Mouse (Mus musculus) hindbrain, embryonic 11.5 days (tissue): ENCODE results near the gene Ifna12. TPM values are rescaled to one million over a fixed set of nuclear protein-coding genes. Genes with fewer than 3 reads are reported as not detected.
A peak's percentile ranks its signal among the peaks of the same experiment; 100 is the strongest.

Experiments used
- ATAC-seq: fragments of 200-750 bp; cut with Nextera tagmentation; 2 replicates; pipeline ENCODE4 v1.8.0; 2017; ENCODE audit warnings: mild to moderate bottlenecking, moderate TSS enrichment, moderate library complexity; ENCODE audit not compliant: low FRiP score
- DNase-seq: peaks from one replicate; pipeline ENCODE4 v3.0.0-alpha.2; 2015; ENCODE audit warnings: low spot score
- H3K27ac ChIP-seq: fragments of 300-500 bp; sonication (generic); 2 replicates; pipeline ENCODE4 v1.5.1; 2014; ENCODE audit warnings: mild to moderate bottlenecking, low read depth, low read length
- H3K27me3 ChIP-seq: fragments of 300-500 bp; sonication (generic); 2 replicates; pipeline ENCODE4 v1.6.1; 2014; ENCODE audit warnings: mild to moderate bottlenecking, low read length, moderate library complexity, mixed read lengths; ENCODE audit not compliant: control insufficient read depth, insufficient read depth
- H3K36me3 ChIP-seq: fragments of 300-500 bp; sonication (generic); 2 replicates; pipeline ENCODE4 v1.6.1; 2014; ENCODE audit warnings: mild to moderate bottlenecking, low read length, moderate library complexity, mixed read lengths; ENCODE audit not compliant: control insufficient read depth, insufficient read depth
- H3K4me1 ChIP-seq: fragments of 300-500 bp; sonication (generic); replicated peaks from 2 replicates; pipeline ENCODE4 v1.6.1; 2014; ENCODE audit warnings: low read length, mixed read lengths; ENCODE audit not compliant: control insufficient read depth, insufficient read depth
- H3K4me2 ChIP-seq: fragments of 300-500 bp; sonication (generic); replicated peaks from 2 replicates; pipeline ENCODE4 v1.6.1; 2014; ENCODE audit warnings: mild to moderate bottlenecking, low read depth, low read length
- H3K4me3 ChIP-seq: fragments of 300-500 bp; sonication (generic); 2 replicates; pipeline ENCODE4 v1.5.1; 2014; ENCODE audit warnings: low read depth, low read length
- H3K9ac ChIP-seq: fragments of 300-500 bp; sonication (generic); 2 replicates; pipeline ENCODE4 v1.6.1; 2014; ENCODE audit warnings: low read depth, low read length
- H3K9me3 ChIP-seq: fragments of 300-500 bp; sonication (generic); 2 replicates; pipeline ENCODE4 v1.6.1; 2016; ENCODE audit warnings: low read length; ENCODE audit not compliant: control insufficient read depth
- WGBS: fragments of 180-500 bp; shearing (Covaris S2); extraction: QIAGEN DNeasy Blood & Tissue Kit; methylation state at CpG from one replicate; pipeline ENCODE4 v1.1.7; 2014; 5-methylcytosine and 5-hydroxymethylcytosine counted together
- polyA plus RNA-seq: library from polyadenylated mRNA; unstranded; fragments of >200 nt; fragmentation: Nextera tagmentation; extraction: Ambion mirVana; gene quantifications from 2 replicates; pipeline ENCODE4 v1.2.1, GENCODE M21; 2014

The Ifna12 gene
- not detected in 2 replicates for polyA plus RNA-seq

- no peak within 1 kb of the TSS for H3K4me2 ChIP-seq
- H3K9me3 ChIP-seq = no peaks in the 10 kb centered on the region
- no peak within 1 kb of the TSS for H3K27ac ChIP-seq
- no peak for DNase-seq
- no peak for ATAC-seq
- no peaks in the 10 kb centered on the region for H3K4me1 ChIP-seq
- H3K27me3 ChIP-seq = no peaks in the 10 kb centered on the region
- H3K9ac ChIP-seq = no peak within 1 kb of the TSS
- no peaks in the 10 kb centered on the region for H3K36me3 ChIP-seq
- H3K4me3 ChIP-seq = no peak within 1 kb of the TSS
Observed at GRCm38 (mm10) chr4:88603276-88603675, at the start of gene Ifna12. Gene Ifna12, minus strand, starts transcription at chr4:88603376.

- Histone ChIP-seq H3K36me3 (no peaks in the 10 kb centered on the region), H3K27me3 (no peaks in the 10 kb centered on the region), H3K9ac (no peak within 1 kb of the TSS), H3K9me3 (no peaks in the 10 kb centered on the region), H3K4me3 (no peak within 1 kb of the TSS), H3K4me1 (no peaks in the 10 kb centered on the region), H3K4me2 (no peak within 1 kb of the TSS), H3K27ac (no peak within 1 kb of the TSS)
- DNase-seq = no peak
- 65% methylated on average over 2 of the region's 2 CpGs for WGBS
- no peak for ATAC-seq
Observed at GRCm38 (mm10) chr4:88644359-88644758, 41.2 kb upstream of the Ifna12 start, which contains the start of gene Ifna13. Gene Ifna13, minus strand, starts transcription at chr4:88644459.

DNA sequence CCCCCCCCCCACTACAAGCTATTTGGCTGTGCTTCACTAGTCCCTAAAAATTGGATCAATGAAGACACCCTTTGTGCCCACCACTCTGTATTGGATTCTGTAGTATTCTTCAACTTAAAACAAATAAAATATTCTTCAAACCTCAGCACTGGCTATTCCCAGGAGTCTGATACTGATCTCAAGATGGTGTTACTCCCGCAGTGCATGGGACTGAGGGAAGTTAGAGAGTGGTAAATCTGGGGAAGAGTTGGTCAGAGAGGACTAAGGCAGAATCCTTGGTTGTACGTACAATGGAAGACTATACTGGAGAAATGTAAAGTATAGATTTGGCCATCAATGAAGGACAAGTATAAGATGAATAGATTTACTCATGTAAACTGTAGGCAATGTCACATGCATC is 39.4 kb upstream of the Ifna12 start:
- Histone ChIP-seq H3K9me3 (no peaks in the 10 kb centered on the region), H3K9ac (no peak overlapping the region), H3K36me3 (no peaks in the 10 kb centered on the region), H3K27ac (no peak overlapping the region), H3K4me1 (no peaks in the 10 kb centered on the region), H3K4me2 (no peak overlapping the region), H3K27me3 (no peaks in the 10 kb centered on the region), H3K4me3 (no peak overlapping the region)
- 41% methylated on average over 2 of the region's 2 CpGs for WGBS
- ATAC-seq (0 out of 2 replicates have a peak, but pooled peaks have one; percentile 20), DNase-seq (no peak)

DNA sequence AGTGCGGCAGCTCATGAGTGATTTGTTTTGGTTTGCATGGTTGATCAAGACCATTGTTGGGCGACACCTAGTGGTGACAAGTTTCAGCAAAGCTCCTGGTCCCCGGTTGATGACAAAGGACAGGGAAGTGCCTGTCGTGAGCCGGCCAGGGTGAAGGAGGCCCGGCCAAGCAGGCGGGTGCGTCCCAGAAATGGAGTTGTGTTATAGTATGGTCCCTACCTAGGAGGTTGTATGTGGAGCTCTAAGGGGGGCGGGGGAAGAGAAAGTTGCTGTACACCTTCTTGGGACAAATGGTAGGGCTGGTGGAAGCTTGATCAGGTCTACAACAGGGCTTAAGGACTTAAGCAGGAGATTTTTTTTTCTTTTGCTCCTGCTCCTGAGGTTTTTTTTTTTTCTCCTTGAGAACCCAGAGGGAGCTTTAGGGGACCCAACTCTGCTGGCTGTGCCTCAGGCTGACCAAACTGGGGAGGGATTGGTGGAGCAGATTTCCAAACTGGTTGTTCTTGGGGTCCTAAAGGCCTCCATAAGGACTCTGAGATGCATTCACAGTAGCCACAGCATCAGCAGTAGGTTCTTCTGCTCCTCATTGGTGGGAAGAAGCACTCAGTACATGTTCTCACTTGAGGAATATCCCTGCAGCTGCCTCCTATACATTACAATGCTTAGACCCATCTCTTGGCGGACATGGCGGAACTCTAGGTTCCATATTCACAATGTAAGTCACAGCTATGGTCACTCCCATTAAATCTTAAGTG is 38.1 kb upstream of the Ifna12 start:
- Histone ChIP-seq H3K27ac (no peak overlapping the region; the same call in 1 of the 2 replicates), H3K4me3 (no peak overlapping the region), H3K4me2 (0 out of 2 replicates have a peak overlapping the region, but pooled peaks have one; percentile 22), H3K4me1 (no peaks in the 10 kb centered on the region), H3K36me3 (no peaks in the 10 kb centered on the region), H3K9me3 (no peaks in the 10 kb centered on the region), H3K27me3 (no peaks in the 10 kb centered on the region), H3K9ac (no peak overlapping the region)
- DNase-seq (peak; percentile 100), ATAC-seq (peak; percentile 93)
- WGBS = 22% methylated on average over 11 of the region's 11 CpGs

DNA sequence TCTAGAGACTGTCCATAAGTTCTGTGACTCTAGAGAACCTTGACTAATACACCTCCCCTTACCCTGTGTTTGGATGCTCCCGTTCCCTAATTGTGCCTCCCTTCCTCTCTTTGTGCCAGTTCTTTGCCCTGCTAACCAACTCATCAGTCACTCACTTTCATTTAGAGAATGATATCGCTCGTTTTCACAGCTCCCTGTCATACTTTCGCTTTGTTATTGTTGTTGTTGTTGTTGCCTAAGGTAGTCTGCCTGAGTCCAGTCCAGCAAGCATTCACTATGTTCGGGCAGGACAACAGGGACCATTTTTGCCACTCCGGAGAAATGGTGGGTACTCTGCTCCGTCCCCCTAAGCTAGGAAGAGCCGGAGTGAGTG is 37.5 kb upstream of the Ifna12 start:
- Histone ChIP-seq H3K4me2 (peak overlapping the region; percentile 22; the same call in 1 of the 2 replicates), H3K9me3 (no peaks in the 10 kb centered on the region), H3K4me1 (no peaks in the 10 kb centered on the region), H3K27ac (no peak overlapping the region), H3K4me3 (no peak overlapping the region), H3K36me3 (no peaks in the 10 kb centered on the region), H3K27me3 (no peaks in the 10 kb centered on the region), H3K9ac (no peak overlapping the region)
- no peak for ATAC-seq
- 69% methylated on average over 8 of the region's 8 CpGs for WGBS
- DNase-seq = no peak

DNA sequence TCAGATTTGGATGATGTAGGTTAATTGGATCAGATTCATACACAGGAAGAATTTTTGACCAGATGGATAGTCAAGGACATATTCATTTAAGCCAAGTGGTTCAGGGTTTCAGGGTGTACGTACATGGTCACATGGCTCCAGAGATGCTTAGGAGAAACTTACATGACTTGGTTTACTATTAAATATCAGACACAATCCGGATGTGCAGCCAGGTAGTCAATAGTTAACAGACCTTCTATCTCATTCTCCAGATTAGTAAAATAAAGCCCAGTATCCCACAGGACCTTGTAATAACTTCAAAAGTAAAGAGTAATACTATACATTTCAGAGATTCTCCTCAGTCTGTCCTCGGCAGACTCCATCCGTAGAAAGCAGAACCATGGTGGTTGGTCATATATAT is 31.1 kb upstream of the Ifna12 start, which contains the start of gene C87499:
Gene C87499, minus strand, starts transcription at position 101 of the 400 bp plus-strand sequence.
- no peak within 1 kb of the TSS for H3K4me2 ChIP-seq
- no peak within 1 kb of the TSS for H3K4me3 ChIP-seq
- H3K4me1 ChIP-seq = no peaks in the 10 kb centered on the region
- H3K36me3 ChIP-seq = no peaks in the 10 kb centered on the region
- ATAC-seq (no peak), DNase-seq (no peak)
- H3K9me3 ChIP-seq = no peaks in the 10 kb centered on the region
- H3K27ac ChIP-seq = no peak within 1 kb of the TSS
- H3K27me3 ChIP-seq = no peaks in the 10 kb centered on the region
- WGBS = 90% methylated on average over 4 of the region's 4 CpGs
- no peak within 1 kb of the TSS for H3K9ac ChIP-seq

DNA sequence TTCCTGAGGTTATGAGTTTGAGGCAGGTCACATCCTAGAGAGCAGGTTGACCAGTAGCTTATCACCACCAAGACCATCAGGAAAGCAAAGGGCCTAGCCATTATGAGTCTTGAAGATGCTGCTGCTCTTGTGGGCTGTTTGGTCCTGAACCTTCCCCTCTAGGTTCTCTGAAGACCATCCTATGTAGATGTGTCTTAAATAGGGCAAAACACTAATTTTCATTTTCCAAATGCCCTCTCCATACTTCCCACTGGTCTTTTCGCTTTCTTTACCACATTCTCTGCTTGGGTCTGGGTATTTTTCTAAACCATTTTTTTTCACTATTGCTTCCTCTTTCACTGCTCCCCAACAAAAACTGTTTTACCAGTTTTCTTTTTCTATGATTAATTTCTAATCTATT is 10.9 kb downstream of the Ifna12 start, which contains the start of gene Ifna9:
Gene Ifna9, minus strand, starts transcription at position 101 of the 400 bp plus-strand sequence.
- H3K27me3 ChIP-seq = no peaks in the 10 kb centered on the region
- ATAC-seq (no peak), DNase-seq (no peak)
- no peak within 1 kb of the TSS for H3K27ac ChIP-seq
- no peak within 1 kb of the TSS for H3K4me3 ChIP-seq
- no peaks in the 10 kb centered on the region for H3K9me3 ChIP-seq
- no peaks in the 10 kb centered on the region for H3K4me1 ChIP-seq
- H3K4me2 ChIP-seq = no peak within 1 kb of the TSS
- H3K9ac ChIP-seq = no peak within 1 kb of the TSS
- 97% methylated on average over 1 of the region's 1 CpGs for WGBS
- no peaks in the 10 kb centered on the region for H3K36me3 ChIP-seq

DNA sequence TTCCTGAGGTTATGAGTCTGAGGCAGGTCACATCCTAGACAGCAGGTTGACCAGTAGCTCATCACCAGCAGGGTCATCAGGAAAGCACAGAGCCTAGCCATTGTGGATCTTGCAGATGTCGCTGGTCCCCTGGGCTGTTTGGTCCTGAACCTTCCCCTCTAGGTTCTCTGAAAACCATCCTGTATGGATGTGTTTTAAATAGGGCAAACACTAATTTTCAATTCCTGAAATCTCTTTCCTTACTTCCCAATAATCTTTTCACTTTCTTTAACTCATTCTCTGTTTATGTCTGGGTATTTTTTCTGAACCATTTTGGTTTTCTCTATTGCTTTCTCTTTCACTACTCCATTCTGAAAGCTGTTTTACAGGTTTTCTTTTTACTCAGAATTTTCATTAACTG is 31.5 kb downstream of the Ifna12 start, which contains the start of gene Ifna14:
Gene Ifna14, minus strand, starts transcription at position 101 of the 400 bp plus-strand sequence.
- no peaks in the 10 kb centered on the region for H3K4me1 ChIP-seq
- H3K27me3 ChIP-seq = no peaks in the 10 kb centered on the region
- WGBS = 68% methylated on average over 1 of the region's 1 CpGs
- H3K9ac ChIP-seq = no peak within 1 kb of the TSS
- ATAC-seq = no peak
- no peaks in the 10 kb centered on the region for H3K9me3 ChIP-seq
- no peak within 1 kb of the TSS for H3K4me3 ChIP-seq
- H3K4me2 ChIP-seq = no peak within 1 kb of the TSS
- no peak within 1 kb of the TSS for H3K27ac ChIP-seq
- H3K36me3 ChIP-seq = no peaks in the 10 kb centered on the region
- DNase-seq = no peak

GRCm38 (mm10) chr4:88561791-88562190 is 41.4 kb downstream of the Ifna12 start:
- DNase-seq (no peak), ATAC-seq (no peak)
- H3K4me2 ChIP-seq = no peak overlapping the region
- no peak overlapping the region for H3K27ac ChIP-seq
- H3K4me1 ChIP-seq = no peaks in the 10 kb centered on the region
- no peak overlapping the region for H3K9ac ChIP-seq
- H3K36me3 ChIP-seq = no peaks in the 10 kb centered on the region
- H3K9me3 ChIP-seq = no peaks in the 10 kb centered on the region
- H3K4me3 ChIP-seq = no peak overlapping the region
- WGBS = 100% methylated on average over 1 of the region's 1 CpGs
- H3K27me3 ChIP-seq = no peaks in the 10 kb centered on the region
